In the genomic region with DNA sequence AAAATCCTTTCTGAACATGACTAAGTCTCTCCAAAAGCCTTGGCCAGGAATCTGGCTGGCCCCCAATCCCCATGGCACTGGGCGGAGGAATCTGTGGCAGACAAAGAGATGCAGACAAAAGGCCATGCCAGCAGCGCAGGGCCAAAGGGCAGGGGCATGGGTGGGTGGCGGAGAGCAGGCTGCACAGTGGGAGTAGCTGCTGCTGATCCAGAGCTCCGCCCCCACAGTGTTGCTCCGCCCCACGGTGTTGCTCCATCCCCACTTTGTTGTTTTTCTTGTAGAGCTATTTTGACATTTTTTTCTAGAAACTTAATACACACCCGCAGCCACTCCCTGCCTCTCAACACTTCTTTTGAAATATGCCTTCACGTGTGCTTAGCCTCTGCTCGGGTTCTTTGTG, we compare ENCODE assay signal across 8 mouse cellular contexts. TPM values are rescaled to one million over a fixed set of nuclear protein-coding genes. Genes with fewer than 3 reads are reported as not detected.
DNase-seq lines count a peak whose midpoint lies in the region; ATAC-seq and TF ChIP-seq lines count a peak whose summit lies in the region.

No protein-coding gene starts in this region.

- H3K27me3 ChIP-seq in embryonic facial prominence, embryonic 14.5 days (replicated peaks; ENCODE audit: control insufficient read depth, insufficient read depth, low read length): no peaks in the 10 kb centered on the region
- no peaks in the 10 kb centered on the region for H3K27me3 ChIP-seq in heart, embryonic 15.5 days
- no peaks in the 10 kb centered on the region for H3K27me3 ChIP-seq in myocyte (ENCODE audit: control insufficient read depth, insufficient read depth, insufficient read length)
- H3K27me3 ChIP-seq in thymus, adult 2 months (ENCODE audit: control insufficient read depth, insufficient read depth, low read length): no peaks in the 10 kb centered on the region

- DNase-seq in right cerebral cortex, postnatal 25 days: peak; percentile 7
- no peak for DNase-seq in right cerebral cortex, postnatal 36 days (ENCODE audit: low spot score in 2 of 2)
- DNase-seq in embryonic facial prominence, embryonic 14.5 days (ENCODE audit: low spot score): peak; percentile 77
- peak; percentile 50 for DNase-seq in left cerebral cortex, postnatal 4 days
- no peak for DNase-seq in thymus, adult 2 months
- DNase-seq in thymus, postnatal 25 days: no peak

- intact Hi-C loops in left cerebral cortex, postnatal 4 days (cut with DNase I): no loop called here

- peaks cover 39% of the 10 kb centered on the region for H3K79me2 ChIP-seq in myocyte (ENCODE audit: control insufficient read depth, insufficient read depth)

- no peak for TF ChIP-seq POLR2A in myocyte (IDR thresholded peaks at IDR 0.05; ENCODE audit: insufficient read length, low read depth)
- no peak for TF ChIP-seq POLR2A in thymus, adult 2 months (IDR thresholded peaks at IDR 0.05; ENCODE audit: control insufficient read depth, extremely low read depth, insufficient read depth, low read length, poor library complexity)

- H3K4me1 ChIP-seq in embryonic facial prominence, embryonic 14.5 days (ENCODE audit: control insufficient read depth, insufficient read depth, low read length): peaks cover 18% of the 10 kb centered on the region
- peaks cover 16% of the 10 kb centered on the region for H3K4me1 ChIP-seq in heart, embryonic 15.5 days (replicated peaks)
- no peaks in the 10 kb centered on the region for H3K4me1 ChIP-seq in thymus, adult 2 months (replicated peaks; ENCODE audit: control insufficient read depth, insufficient read depth, low read length)

- WGBS in embryonic facial prominence, embryonic 14.5 days: 23% methylated on average over 8 of the region's 9 CpGs
- WGBS in heart, embryonic 15.5 days: 26% methylated on average over 9 of the region's 9 CpGs
- 95% methylated on average over 9 of the region's 9 CpGs for WGBS in thymus, adult 2 months

- TF ChIP-seq CTCF in thymus, adult 2 months (IDR thresholded peaks at IDR 0.05; ENCODE audit: borderline replicate concordance, control insufficient read depth, extremely low read depth, insufficient read depth, low read length, poor library complexity): no peak

- peaks cover 3% of the 10 kb centered on the region; the same call in 1 of the 2 replicates for H3K9me3 ChIP-seq in embryonic facial prominence, embryonic 14.5 days (ENCODE audit: control insufficient read depth, low read length)
- H3K9me3 ChIP-seq in heart, embryonic 15.5 days (replicated peaks): no peaks in the 10 kb centered on the region

- ATAC-seq in embryonic facial prominence, embryonic 14.5 days (ENCODE audit: low read depth): peak; percentile 73
- ATAC-seq in heart, embryonic 15.5 days (replicated peaks; ENCODE audit: insufficient number of reproducible peaks, insufficient read depth, low FRiP score, low read depth): peak; percentile 28; the same call in 1 of the 2 replicates

- H3K4me3 ChIP-seq in embryonic facial prominence, embryonic 14.5 days (ENCODE audit: low read depth, low read length): no peak overlapping the region
- H3K4me3 ChIP-seq in heart, embryonic 15.5 days: no peak overlapping the region
- H3K4me3 ChIP-seq in myocyte: no peak overlapping the region
- no peak overlapping the region for H3K4me3 ChIP-seq in thymus, adult 2 months (ENCODE audit: control insufficient read depth, insufficient read depth, low read length)

- H3K27ac ChIP-seq in embryonic facial prominence, embryonic 14.5 days (replicated peaks; ENCODE audit: low read depth, low read length): peak overlapping the region; percentile 77
- H3K27ac ChIP-seq in heart, embryonic 15.5 days: peak overlapping the region; percentile 87
- H3K27ac ChIP-seq in thymus, adult 2 months (ENCODE audit: control insufficient read depth, insufficient read depth, low read length): no peak overlapping the region

- H3K4me2 ChIP-seq in embryonic facial prominence, embryonic 14.5 days (ENCODE audit: low read depth, low read length): peak overlapping the region; percentile 33; the same call in 1 of the 2 replicates
- H3K4me2 ChIP-seq in heart, embryonic 15.5 days: peak overlapping the region; percentile 41
- peak overlapping the region; percentile 68 for H3K4me2 ChIP-seq in myocyte (ENCODE audit: low read depth)

- no peaks in the 10 kb centered on the region for H3K36me3 ChIP-seq in embryonic facial prominence, embryonic 14.5 days (ENCODE audit: control insufficient read depth, insufficient read depth, low read length)
- H3K36me3 ChIP-seq in heart, embryonic 15.5 days: no peaks in the 10 kb centered on the region
- H3K36me3 ChIP-seq in myocyte (ENCODE audit: control insufficient read depth, insufficient read depth): peaks cover 20% of the 10 kb centered on the region
- peaks cover 14% of the 10 kb centered on the region for H3K36me3 ChIP-seq in thymus, adult 2 months (ENCODE audit: control insufficient read depth, insufficient read depth, low read length)

- H3ac ChIP-seq in myocyte (ENCODE audit: control insufficient read depth, insufficient read length): no peak overlapping the region

- H3K9ac ChIP-seq in embryonic facial prominence, embryonic 14.5 days (ENCODE audit: low read depth, low read length): peak overlapping the region; percentile 30; the same call in 1 of the 2 replicates
- H3K9ac ChIP-seq in heart, embryonic 15.5 days: no peak overlapping the region

TF ChIP-seq in myocyte, 11 proteins besides CTCF, POLR2A, EP300 and RAD21:
- TF ChIP-seq TCF12 (IDR thresholded peaks at IDR 0.05; ENCODE audit: insufficient read depth, poor library complexity, severe bottlenecking) (no peak), CEBPB (IDR thresholded peaks at IDR 0.05; ENCODE audit: insufficient read depth, poor library complexity, severe bottlenecking) (peak; percentile 69), MYOG (IDR thresholded peaks at IDR 0.05; ENCODE audit: control insufficient read depth in 1 of 3, insufficient read depth in 1 of 3, insufficient read length in 2 of 3, low read depth in 2 of 3) (peak in 2 of 3 experiments; percentile 76 to 85), MYOD1 (IDR thresholded peaks at IDR 0.05; ENCODE audit: control insufficient read depth in 1 of 3, insufficient read length in 2 of 3, low read depth in 2 of 3) (peak in 2 of 3 experiments; percentile 31 to 89)

RNA-seq across cellular contexts. Expression of gene Syne3, which starts 31.2 kb away (rescaled TPM):
- polyA plus RNA-seq in embryonic facial prominence, embryonic 14.5 days (2014; fragmentation: Nextera tagmentation; extraction: Ambion mirVana): 1.8 and 3.0 TPM in 2 replicates
- 1.6 and 2.0 TPM in 2 replicates for polyA plus RNA-seq in heart, embryonic 15.5 days (2015; fragmentation: Nextera tagmentation; extraction: Ambion mirVana)
- 1 to 10 TPM in 1 of 2 experiments, under 1 TPM in 1; 0.82 to 1.4 TPM for total RNA-seq in left cerebral cortex, postnatal 4 days (2021)
- 11.6 TPM for polyA plus RNA-seq in myocyte (2012; fragmentation: generic; extraction: Trizol)
- polyA plus RNA-seq in thymus, adult 2 months (2012; rRNA removed): 16.4 and 20.1 TPM in 2 replicates

RNA-seq across cellular contexts. Expression of gene Glrx5, which starts 54.1 kb away (rescaled TPM):
- 183 and 186 TPM in 2 replicates for polyA plus RNA-seq in embryonic facial prominence, embryonic 14.5 days (2014; fragmentation: Nextera tagmentation; extraction: Ambion mirVana)
- 155 and 163 TPM in 2 replicates for polyA plus RNA-seq in heart, embryonic 15.5 days (2015; fragmentation: Nextera tagmentation; extraction: Ambion mirVana)
- 10 to 100 TPM; 50.6 to 56.2 TPM for total RNA-seq in left cerebral cortex, postnatal 4 days (2021)
- 52.4 TPM for polyA plus RNA-seq in myocyte (2012; fragmentation: generic; extraction: Trizol)
- polyA plus RNA-seq in thymus, adult 2 months (2012; rRNA removed): 66.6 and 68.4 TPM in 2 replicates

Comparison
In these comparisons a context has a peak if more than half of its experiments do, and no peak if none do; other contexts are left out.
1. DNase-seq: peak in right cerebral cortex, postnatal 25 days (single experiment), embryonic facial prominence, embryonic 14.5 days (single experiment) and left cerebral cortex, postnatal 4 days (single experiment); none in right cerebral cortex, postnatal 36 days (0 of 2), thymus, adult 2 months (single experiment) and thymus, postnatal 25 days (single experiment).
2. Peak in every context shown above with its lines, with median percentiles within 50 percentile points of each other: H3K4me2 ChIP-seq.